In the genomic region with DNA sequence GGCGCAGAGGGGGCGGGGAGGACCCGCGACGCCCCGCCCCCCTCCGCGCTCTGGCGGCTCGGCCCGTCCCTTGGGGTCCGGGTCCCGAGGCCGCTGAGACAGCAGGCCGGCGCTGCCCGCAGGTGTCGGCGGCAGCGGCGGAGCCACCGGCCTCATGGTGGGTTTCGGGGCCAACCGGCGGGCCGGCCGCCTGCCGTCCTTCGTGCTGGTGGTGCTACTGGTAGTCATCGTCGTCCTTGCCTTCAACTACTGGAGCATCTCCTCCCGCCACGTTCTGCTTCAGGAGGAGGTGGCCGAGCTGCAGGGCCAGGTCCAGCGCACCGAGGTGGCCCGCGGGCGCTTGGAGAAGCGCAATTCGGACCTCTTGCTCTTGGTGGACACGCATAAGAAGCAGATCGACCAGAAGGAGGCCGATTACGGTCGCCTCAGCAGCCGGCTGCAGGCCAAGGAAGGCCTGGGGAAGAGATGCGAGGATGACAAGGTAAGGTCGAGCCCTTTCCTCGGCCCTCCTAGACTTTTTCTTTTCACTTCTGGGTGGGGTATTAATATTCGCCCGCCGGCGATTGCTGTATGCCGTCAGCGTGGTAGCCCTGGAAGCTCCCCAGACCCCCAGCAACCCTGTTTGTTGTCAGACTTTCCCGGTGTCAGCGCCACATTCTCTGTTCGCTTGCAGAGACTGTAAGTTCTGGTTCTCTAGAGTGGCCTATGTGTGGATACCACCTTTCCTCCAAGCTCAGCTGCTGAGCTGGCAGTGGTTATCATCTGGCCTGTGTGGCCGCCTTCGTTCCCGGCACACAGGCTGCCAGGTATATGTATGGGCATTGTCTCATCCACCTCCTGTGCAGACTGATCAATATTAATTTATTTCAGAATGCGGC, we compare ENCODE assay signal across 8 mouse cellular contexts. TPM values are rescaled to one million over a fixed set of nuclear protein-coding genes. Genes with fewer than 3 reads are reported as not detected.
DNase-seq lines count a peak whose midpoint lies in the region; ATAC-seq and TF ChIP-seq lines count a peak whose summit lies in the region.

No protein-coding gene starts in this region.

- peaks cover 29% of the 10 kb centered on the region for H3K4me1 ChIP-seq in forebrain, embryonic 15.5 days
- peaks cover 10% of the 10 kb centered on the region for H3K4me1 ChIP-seq in intestine, embryonic 14.5 days (replicated peaks; ENCODE audit: control insufficient read depth, insufficient read depth, low read length)
- peaks cover 3 to 5% of the 10 kb centered on the region in 2 experiments; a peak in 2 of 4 replicates for H3K4me1 ChIP-seq in liver, embryonic 14.5 days (replicated peaks; ENCODE audit: control insufficient read depth in 2 of 2, insufficient read depth in 2 of 2, low read length in 1 of 2)
- H3K4me1 ChIP-seq in small intestine, adult 2 months (ENCODE audit: control insufficient read depth, insufficient read depth, insufficient read length, low read length): peaks cover 7% of the 10 kb centered on the region

- ATAC-seq in forebrain, embryonic 15.5 days (replicated peaks): peak; percentile 3; the same call in 1 of the 2 replicates
- ATAC-seq in intestine, embryonic 14.5 days (replicated peaks; ENCODE audit: low FRiP score, low TSS enrichment, low read depth): peak; percentile 62
- ATAC-seq in liver, embryonic 14.5 days (ENCODE audit: insufficient read depth): peak; percentile 49

- WGBS in forebrain, embryonic 15.5 days: under 1% methylated on average over 60 of the region's 63 CpGs
- 1% methylated on average over 60 of the region's 63 CpGs for WGBS in intestine, embryonic 14.5 days
- WGBS in liver, embryonic 14.5 days (ENCODE audit: insufficient replicate concordance): under 1% methylated on average over 62 of the region's 63 CpGs
- WGBS in small intestine, adult 2 months: 2% methylated on average over 59 of the region's 63 CpGs

- peak overlapping the region; percentile 72 for H3K4me3 ChIP-seq in forebrain, embryonic 15.5 days
- H3K4me3 ChIP-seq in intestine, embryonic 14.5 days (ENCODE audit: low read depth, low read length): peak overlapping the region; percentile 61
- peak overlapping the region; percentile 77 to 85 for H3K4me3 ChIP-seq in liver, embryonic 14.5 days (ENCODE audit: insufficient read depth in 1 of 2, low read depth in 2 of 2, low read length in 2 of 2)
- H3K4me3 ChIP-seq in small intestine, adult 2 months (ENCODE audit: low read depth, low read length): peak overlapping the region; percentile 77

- peak overlapping the region; percentile 72 for H3K4me2 ChIP-seq in forebrain, embryonic 15.5 days (replicated peaks)
- peak overlapping the region; percentile 87 for H3K4me2 ChIP-seq in intestine, embryonic 14.5 days (ENCODE audit: low read length)
- peak overlapping the region; percentile 68 for H3K4me2 ChIP-seq in liver, embryonic 14.5 days (ENCODE audit: low read depth)

- H3K36me3 ChIP-seq in forebrain, embryonic 15.5 days: no peaks in the 10 kb centered on the region; the same call in 1 of the 2 replicates
- H3K36me3 ChIP-seq in intestine, embryonic 14.5 days (ENCODE audit: control insufficient read depth, insufficient read depth, low read length): no peaks in the 10 kb centered on the region
- no peaks in the 10 kb centered on the region for H3K36me3 ChIP-seq in liver, embryonic 14.5 days (replicated peaks; ENCODE audit: control insufficient read depth, insufficient read depth, low read depth)
- H3K36me3 ChIP-seq in small intestine, adult 2 months (ENCODE audit: control insufficient read depth, insufficient read depth, low read length): no peaks in the 10 kb centered on the region

- DNase-seq in embryo, embryonic 10.5 days (ENCODE audit: low spot score): peak; percentile 67
- DNase-seq in embryo, embryonic 11 days: no peak
- peak; percentile 29 for DNase-seq in urinary bladder, postnatal 14 days (ENCODE audit: low spot score)
- no peak for DNase-seq in urinary bladder, postnatal 4 days (ENCODE audit: low spot score in 2 of 2)
- peak; percentile 87 for DNase-seq in intestine, embryonic 14.5 days (ENCODE audit: low spot score)
- DNase-seq in liver, embryonic 14.5 days (ENCODE audit: low read depth in 3 of 3, low spot score in 3 of 3): no peak

- H3K27ac ChIP-seq in forebrain, embryonic 15.5 days (replicated peaks): peak overlapping the region; percentile 90
- peak overlapping the region; percentile 75 for H3K27ac ChIP-seq in intestine, embryonic 14.5 days (ENCODE audit: low read depth)
- no peak overlapping the region for H3K27ac ChIP-seq in liver, embryonic 14.5 days
- H3K27ac ChIP-seq in small intestine, adult 2 months (ENCODE audit: insufficient read depth, low read depth, low read length): no peak overlapping the region

- H3K9ac ChIP-seq in forebrain, embryonic 15.5 days (replicated peaks): peak overlapping the region; percentile 78
- peak overlapping the region; percentile 79 for H3K9ac ChIP-seq in intestine, embryonic 14.5 days (ENCODE audit: low read length)
- H3K9ac ChIP-seq in liver, embryonic 14.5 days (replicated peaks): peak overlapping the region; percentile 55

- TF ChIP-seq POLR2A in small intestine, adult 2 months (IDR thresholded peaks at IDR 0.05; ENCODE audit: low read depth, low read length): no peak

- H3K27me3 ChIP-seq in forebrain, embryonic 15.5 days: no peaks in the 10 kb centered on the region
- H3K27me3 ChIP-seq in intestine, embryonic 14.5 days (replicated peaks; ENCODE audit: control insufficient read depth, insufficient read depth, low read length): no peaks in the 10 kb centered on the region
- peaks cover 5% of the 10 kb centered on the region; the same call in 1 of the 2 replicates for H3K27me3 ChIP-seq in liver, embryonic 14.5 days (ENCODE audit: control insufficient read depth, insufficient read depth, low read length)
- H3K27me3 ChIP-seq in small intestine, adult 2 months (ENCODE audit: control insufficient read depth, insufficient read depth, low read length): peaks cover 14% of the 10 kb centered on the region

- H3K9me3 ChIP-seq in forebrain, embryonic 15.5 days: no peaks in the 10 kb centered on the region
- H3K9me3 ChIP-seq in intestine, embryonic 14.5 days (ENCODE audit: control insufficient read depth, low read length): no peaks in the 10 kb centered on the region
- H3K9me3 ChIP-seq in liver, embryonic 14.5 days (ENCODE audit: control insufficient read depth, low read length): no peaks in the 10 kb centered on the region

- TF ChIP-seq EP300 in liver, embryonic 14.5 days (IDR thresholded peaks at IDR 0.05; ENCODE audit: low read depth): no peak

- no peak for TF ChIP-seq CTCF in liver, embryonic 14.5 days (IDR thresholded peaks at IDR 0.05; ENCODE audit: low read depth)
- TF ChIP-seq CTCF in small intestine, adult 2 months (IDR thresholded peaks at IDR 0.05; ENCODE audit: extremely low read depth, insufficient read length, insufficient replicate concordance, low read depth, low read length): no peak

RNA-seq across cellular contexts. Expression of gene Casc4, which starts 0.5 kb away (rescaled TPM):
- polyA plus RNA-seq in forebrain, embryonic 15.5 days (2015; fragmentation: Nextera tagmentation; extraction: Ambion mirVana): 26.6 and 27.2 TPM in 2 replicates
- polyA plus RNA-seq in intestine, embryonic 14.5 days (2014; fragmentation: Nextera tagmentation; extraction: Ambion mirVana): 22.3 and 22.7 TPM in 2 replicates
- polyA plus RNA-seq in liver, embryonic 14.5 days (2012; rRNA removed): 3.0 and 3.7 TPM in 2 replicates
- polyA plus RNA-seq in liver, embryonic 14.5 days (2014; fragmentation: Nextera tagmentation; extraction: Ambion mirVana): 3.4 and 4.4 TPM in 2 replicates
- polyA plus RNA-seq in small intestine, adult 2 months (2012; rRNA removed): 2.5 and 5.8 TPM in 2 replicates

Comparison
In these comparisons a context has a peak if more than half of its experiments do, and no peak if none do; other contexts are left out.
1. DNase-seq: peak in embryo, embryonic 10.5 days (single experiment), urinary bladder, postnatal 14 days (single experiment) and intestine, embryonic 14.5 days (single experiment); none in embryo, embryonic 11 days (single experiment), urinary bladder, postnatal 4 days (0 of 2) and liver, embryonic 14.5 days (0 of 3).
2. ATAC-seq: peak in every context shown above with its lines; median percentile 62 in intestine, embryonic 14.5 days; 49 in liver, embryonic 14.5 days; 3 in forebrain, embryonic 15.5 days.
3. H3K27ac ChIP-seq: peak in forebrain, embryonic 15.5 days (single experiment) and intestine, embryonic 14.5 days (single experiment); none in liver, embryonic 14.5 days (single experiment) and small intestine, adult 2 months (single experiment).
4. Peak in every context shown above with its lines, with median percentiles within 50 percentile points of each other: H3K4me2 ChIP-seq, H3K4me3 ChIP-seq and H3K9ac ChIP-seq.